Mouse (Mus musculus) adrenal gland, adult 18-20 months (tissue): Measurements from ENCODE around the gene Cend1. TPM values are rescaled to one million over a fixed set of nuclear protein-coding genes. Genes with fewer than 3 reads are reported as not detected.

Source experiments
- DNase-seq, 2 experiments: peaks; one replicate each; pipeline ENCODE4 v3.0.0; 2021 to 2022; ENCODE audit warnings: low spot score in 2 of 2
- total RNA-seq, 2 experiments: library from RNA; stranded (reverse); gene quantifications; 1 replicate in 1 of 2; 2 replicates in 1 of 2; pipeline ENCODE4 v1.2.3; 2021

Gene Cend1
- total RNA-seq, 2 experiments from 2014 or later, result 1.7 to 2.4 TPM

DNA sequence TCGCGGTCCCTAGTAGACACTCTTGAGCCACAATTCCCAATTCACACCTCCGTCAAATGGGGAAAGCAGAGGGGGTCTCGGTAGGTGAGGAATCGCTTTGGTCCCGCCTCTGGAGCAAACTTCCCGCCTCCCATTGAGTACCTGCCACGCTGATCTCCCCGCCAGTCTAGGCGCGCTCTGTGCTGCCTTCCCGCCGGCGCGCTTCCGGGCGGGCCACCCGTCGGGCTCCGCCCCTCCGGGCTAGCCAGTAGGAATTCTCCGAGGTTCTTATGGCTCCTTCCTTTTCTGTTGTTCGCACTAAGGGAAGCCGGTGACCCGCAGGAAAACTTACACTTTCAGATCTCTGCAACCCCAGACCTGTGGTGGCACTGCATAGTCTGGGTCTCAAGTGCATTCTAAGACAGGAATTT is 14.5 kb upstream of the Cend1 start, which contains the start of gene Pidd1:
Gene Pidd1, minus strand, starts transcription at position 198 of the 410 bp plus-strand sequence.
- DNase-seq, result peak; percentile 45 to 62

DNA sequence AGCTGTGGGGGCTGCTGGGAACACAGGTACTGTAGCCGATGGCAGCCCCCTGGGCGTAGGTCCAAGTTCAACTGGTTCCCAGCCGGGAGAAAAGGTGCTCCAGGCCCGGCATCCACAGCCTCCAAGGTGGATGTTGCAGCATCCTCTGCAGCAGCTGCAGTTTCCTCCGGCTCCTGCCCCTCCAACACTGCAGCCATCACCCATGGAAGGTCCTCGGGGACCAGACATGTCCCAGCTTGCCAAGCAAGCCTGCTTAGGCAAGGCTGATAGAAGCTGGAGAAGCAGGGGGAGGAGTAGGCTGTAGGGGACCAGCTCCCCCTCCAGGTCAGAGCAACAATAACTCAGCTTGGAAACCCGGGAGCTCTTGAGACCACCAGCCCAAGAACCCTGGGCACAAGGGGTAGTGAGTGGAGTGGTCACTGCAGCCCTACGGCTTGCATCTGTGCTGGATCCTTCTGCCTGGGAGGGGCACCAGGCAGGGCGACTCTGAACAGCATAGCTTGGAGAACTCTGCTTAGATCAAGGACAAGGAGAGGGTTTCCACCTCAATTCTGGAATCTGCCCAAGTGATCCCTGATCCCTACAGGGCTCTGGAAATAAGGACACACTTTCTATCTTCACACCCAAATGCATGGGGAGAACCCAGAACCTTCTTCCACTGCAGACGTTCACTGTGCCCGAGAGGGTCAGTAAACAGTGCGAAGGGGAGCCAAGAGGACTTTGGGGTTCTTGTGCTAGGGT is 14.0 kb upstream of the Cend1 start:
- no peak for DNase-seq

DNA sequence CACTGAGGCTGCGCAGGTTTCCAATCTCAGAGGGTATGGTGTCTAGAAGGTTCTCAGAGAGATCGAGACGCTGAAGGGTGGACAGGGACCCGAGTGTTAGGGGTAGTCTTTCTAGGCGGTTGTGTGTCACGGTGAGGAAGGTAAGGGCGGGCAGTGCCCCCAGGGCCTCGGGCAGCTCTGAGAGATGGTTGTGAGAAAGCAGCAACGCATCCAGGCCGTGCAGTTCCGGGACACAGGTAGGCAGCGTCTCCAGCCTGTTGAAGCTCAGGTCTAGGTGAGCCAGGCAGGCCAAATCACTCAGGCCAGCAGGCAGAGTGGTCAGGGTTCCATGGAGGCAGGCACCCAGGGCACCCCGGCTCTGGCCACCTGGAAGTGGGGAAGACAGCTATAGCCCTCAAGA is 12.9 kb upstream of the Cend1 start:
- DNase-seq, result no peak

DNA sequence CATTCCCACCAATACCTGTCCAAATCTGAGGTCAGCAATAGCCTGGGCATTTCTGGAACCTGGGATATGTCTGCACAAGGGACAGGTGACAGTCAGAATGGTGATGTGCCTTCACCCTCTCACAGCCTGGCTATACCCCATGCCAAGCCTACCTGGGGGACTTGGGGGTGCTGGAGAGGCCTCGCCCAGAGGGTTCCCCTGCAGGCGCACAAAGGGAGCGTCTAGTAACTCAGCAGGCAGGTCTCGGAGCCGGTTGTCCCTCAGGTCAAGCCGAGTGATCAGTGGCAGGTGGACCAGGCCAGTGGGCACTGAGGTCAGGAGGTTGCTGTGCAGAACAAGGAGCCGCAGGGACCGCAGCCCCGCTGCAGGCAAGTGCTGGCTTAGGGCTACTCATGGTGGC is 12.2 kb upstream of the Cend1 start:
- no peak for DNase-seq

DNA sequence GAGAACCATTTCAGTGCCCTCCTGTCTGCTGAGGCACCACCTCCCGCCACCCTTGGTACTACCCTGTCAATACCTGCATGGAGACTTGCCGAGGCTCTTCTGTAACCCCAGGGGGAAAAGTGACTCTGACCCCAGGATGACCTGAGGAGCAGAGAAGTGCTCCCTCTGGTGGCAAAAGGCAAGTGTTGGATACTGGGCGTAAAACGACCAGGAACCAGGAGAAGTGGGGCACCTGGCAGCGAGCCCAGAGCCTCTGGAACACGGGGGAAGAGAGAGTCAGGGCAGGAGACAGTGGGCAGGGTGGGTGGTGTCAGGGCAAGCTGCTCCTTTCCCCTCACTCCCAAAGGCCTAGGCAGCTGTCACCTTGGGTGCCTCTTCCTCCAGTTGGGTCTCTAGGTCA is 11.3 kb upstream of the Cend1 start:
- DNase-seq, result no peak

DNA sequence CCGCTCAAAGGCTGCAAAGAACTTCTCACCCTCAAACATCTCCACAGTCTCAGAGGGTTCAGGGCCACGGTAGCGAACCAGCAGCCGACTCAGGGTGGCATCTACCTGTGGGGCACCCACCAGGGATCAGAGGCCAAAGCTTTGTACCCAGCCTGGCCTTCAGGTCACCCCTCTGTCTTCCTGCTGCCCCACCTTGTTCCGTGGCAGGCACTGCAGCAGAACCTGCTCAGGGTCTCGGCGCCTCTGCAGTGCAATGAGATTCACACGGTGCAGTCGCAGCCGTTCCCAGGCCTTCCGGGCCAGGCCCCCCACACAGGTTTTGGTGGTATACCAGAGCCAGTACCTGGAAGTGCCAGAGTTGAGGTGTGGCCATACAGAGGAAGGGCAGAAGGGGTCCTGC is 10.5 kb upstream of the Cend1 start:
- no peak for DNase-seq

DNA sequence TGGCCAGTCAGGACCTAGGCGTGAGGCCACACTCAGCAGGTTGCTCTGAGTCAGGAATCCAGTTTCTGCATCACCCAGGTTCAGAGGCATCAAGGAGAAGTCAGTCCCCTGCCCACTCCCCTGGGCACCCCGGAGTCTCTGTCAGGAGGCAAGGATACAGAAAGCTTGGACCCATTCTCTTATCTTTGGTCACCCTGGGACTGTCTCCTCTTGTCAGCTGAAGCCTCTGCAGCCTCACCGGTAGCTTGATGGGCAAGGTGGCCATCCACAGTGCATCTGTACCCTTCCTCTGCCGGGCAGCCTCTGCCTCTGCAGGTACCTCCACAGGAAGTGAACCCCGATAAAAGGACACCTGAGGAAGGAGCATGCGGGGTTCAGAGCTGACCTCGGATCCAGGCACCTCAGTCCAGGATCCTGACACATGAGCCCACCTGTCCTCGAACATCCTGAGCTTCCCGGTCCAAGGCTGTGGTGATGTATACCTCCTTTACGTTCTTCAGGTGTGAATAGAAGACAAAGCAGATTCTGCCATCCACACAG is 9.9 kb upstream of the Cend1 start:
- no peak for DNase-seq

DNA sequence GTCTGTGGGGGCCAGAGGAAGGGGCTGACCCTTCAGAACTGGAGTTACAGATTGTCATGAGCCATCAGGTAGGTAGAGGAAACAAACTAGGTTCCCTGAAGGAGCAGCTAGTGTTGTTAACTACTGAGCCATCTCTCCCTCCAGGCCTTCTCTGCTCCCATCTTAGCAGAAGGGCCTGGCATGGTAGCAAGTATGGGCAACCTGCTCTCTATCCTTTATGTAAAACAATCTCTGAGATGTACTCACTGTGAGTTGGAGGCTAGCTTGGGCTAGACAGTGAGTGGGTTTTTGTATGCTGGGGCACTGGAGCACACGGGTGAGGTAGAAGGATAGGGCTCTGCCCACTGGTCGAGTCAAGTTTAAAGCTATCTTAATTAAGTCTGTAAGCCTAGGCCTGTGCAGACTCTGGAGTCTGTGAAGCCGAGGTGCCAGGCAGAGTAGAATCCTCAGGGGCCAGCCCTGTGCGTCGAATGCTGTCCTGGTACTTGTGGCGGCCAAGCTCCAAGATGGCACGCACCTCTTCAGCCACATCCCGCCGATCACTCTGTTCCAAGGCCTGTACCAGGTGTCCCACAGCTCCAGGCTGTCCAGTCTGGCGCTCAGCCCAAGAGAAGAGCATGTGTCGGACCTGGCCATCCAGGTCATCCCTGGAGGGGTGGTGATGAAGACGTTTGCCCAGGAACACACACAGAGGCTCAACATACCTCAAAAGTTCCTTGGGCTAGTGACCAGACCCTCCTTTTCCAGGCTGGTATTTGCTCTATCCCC is 9.1 kb upstream of the Cend1 start:
- DNase-seq, result no peak

DNA sequence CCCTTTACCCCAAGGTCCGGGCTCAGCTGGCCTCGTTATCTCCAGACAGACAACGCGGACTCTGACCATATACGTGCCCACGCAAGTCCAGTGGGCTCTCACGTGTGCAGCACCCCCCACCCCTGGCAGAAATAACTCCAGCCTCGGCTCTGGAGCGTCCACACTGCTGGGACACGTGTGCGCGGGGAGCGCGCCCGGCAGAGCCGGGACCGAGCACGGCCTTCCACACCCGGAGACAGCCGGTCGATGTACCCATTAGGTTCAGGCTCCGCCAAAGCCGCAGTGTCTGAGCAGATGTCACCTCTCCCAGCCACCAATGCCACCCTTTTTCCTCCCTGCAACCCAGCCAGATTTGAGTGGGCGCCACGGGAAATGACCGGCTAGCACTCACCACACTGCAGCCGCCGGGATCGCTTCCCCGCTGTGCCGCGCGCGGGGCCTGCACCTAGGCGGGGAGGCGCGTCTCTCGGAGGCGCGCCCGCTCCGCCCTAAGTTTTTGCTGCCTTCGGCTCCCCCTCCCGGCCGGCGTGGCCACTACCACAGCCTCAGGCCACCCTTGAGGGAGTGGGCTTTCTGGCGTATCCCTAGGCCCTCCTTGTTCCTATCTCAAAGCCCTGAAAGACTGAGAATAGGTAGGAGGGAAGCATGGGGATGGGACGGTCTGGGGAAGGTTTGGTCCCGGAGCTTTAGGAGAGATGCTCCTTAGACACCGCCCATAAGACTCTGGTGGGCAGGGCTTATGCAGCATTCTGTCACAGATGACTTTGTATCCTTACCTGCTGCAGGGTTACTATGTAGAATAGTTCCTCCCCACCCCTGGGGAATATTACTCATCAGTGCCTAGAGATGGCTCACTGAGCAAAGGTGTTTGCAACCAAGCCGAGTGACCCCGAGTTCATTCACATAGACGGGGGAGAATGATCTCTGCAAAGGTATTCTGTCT is 8.2 kb upstream of the Cend1 start, which contains the start of gene Slc25a22:
Gene Slc25a22, minus strand, starts transcription at position 715 of the 943 bp plus-strand sequence.
- peak; percentile 82 to 85 for DNase-seq

DNA sequence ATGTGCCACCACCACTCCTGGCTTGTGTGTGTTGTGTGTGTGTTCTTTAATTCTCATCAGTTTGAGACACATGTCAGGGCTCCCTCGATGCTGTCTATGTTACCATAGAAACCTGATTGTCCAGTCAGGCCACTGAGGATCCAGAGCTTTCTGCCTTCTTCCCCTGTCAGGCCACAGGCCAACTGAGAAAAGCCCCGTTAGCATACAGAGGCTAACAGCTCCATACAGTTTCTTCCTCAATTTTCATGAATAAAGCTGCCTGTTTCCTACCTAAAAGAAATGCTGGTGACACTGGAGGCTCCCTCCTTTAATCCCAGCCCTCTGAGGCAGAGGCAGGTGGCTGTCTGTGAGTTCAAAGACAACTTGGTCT is 7.2 kb upstream of the Cend1 start:
- no peak for DNase-seq

DNA sequence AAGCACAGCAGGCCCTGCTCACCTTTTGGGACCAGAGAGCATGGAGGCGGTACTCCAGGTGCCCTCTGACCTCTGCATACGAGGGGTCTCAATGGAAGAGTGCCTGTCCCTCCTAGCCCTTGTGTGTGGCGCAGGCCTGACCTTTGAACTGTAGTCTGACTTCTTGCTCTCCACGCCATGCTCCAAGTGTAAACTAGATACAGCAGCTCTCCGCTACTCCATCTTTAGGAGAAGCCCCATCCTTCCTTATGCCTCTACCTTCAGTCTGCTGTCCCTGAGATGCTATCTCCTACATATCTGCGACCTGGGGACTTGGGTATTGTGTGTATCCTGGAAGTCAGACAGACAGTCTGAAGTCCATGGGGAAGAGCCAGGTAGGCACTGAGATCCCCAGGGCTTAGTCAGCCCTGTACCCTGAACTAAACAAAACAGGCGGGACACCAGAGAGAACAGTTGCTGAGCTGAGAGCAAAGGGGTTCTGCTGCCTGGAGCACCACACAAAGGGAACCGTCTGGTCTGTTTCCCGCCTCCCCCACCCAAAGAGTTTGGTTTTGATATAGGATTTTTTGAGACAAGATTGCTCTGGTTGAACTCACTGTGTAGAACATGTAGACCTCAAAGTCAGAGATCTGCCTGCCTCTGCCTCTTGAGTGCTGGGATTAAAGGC is 6.7 kb upstream of the Cend1 start:
- DNase-seq, result no peak

DNA sequence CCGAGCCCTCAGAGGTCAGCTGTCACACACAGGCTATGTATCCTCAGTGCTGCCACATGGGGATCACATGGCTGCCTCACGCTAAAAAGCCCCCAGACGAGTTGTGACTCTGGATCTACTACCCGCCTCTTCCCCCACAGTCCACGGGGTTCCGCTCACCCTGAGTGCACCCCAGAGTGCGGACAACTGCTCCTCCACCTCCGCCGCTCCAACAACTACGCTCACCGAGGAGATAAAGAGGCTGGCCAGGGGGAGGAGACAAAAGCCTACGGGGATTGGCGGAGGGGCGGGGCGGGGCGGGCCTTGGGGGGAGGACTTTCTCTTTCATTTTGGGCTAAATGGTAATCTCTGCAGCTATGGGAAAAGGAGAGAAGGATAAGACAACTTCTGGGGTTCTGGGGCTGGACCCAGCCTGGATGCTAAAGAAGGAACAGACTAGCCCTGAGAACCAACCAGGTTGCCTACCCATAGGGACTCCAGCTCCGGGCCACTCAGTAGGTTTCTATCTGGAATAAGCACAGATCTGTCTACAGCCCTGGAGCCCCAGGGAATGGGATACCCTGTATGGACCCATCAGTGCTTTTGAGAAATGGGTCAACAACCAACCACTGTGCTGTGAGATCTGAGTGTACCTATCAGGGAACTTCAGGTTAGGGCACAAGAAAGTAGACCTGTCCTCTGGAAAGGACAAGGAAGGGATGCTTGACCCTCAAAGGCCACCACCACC is 6.0 kb upstream of the Cend1 start:
- DNase-seq, result peak; percentile 69 to 71

DNA sequence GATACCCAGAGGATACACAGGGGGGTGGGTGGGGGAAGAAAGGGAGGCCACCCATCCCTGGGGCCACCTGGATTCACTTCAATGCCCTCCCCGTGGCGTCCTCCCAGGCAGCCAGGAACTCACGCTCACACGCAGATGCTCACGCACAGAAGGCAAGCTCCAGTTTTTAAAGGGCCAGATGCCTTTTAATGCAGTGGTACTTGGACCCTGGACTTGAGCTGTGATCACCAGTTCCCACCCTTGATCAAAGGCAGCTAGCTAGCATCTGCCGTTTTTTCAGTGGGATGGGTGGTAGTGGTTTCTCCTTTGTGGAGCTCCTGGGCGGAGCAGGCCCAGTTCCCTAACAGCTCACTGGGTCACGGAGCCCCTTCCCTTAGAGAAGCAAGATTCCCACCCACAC is 5.2 kb upstream of the Cend1 start:
- DNase-seq, result no peak

DNA sequence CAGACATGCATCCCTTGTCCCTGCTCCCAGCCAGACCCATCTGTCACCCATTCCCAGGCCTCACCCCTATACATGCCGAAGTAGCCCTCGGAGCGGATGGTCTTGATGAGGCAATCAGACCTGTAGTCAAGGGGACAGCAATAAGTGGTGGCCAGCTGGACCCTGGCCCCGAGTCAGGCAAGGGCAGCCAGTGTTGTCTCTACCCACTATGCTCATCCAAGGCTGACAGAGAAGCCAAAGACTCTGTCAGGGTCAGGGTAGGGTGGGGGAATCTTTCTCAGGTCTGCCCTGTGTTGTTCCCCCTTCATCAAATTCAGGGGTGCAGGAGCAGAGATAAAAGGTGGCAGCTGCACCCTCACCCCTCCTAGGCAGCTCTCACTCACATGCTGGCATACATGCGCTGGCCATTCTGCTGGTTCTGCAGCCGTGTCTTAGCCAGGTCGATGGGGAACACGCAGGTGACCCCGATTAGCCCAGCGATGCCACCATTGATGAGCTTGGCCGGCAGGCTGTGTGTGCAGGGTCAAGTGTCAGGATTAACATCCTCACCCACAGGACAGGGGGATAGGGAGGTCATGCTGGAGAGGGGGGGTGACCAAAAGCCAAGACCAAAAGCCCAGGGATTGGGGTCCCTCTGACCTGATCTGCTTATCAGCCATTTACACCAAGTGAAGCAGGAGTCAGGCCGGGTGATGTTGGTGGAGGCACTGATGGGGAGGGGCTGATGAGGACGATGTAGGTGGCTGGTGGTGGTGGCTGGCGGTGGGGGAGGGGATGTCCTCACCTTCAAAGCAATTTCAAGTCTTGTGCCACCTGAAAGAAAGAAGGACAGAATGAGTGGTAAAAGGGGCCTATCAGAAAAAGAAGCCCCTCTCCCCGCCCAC is 4.5 kb upstream of the Cend1 start:
- DNase-seq, result no peak

DNA sequence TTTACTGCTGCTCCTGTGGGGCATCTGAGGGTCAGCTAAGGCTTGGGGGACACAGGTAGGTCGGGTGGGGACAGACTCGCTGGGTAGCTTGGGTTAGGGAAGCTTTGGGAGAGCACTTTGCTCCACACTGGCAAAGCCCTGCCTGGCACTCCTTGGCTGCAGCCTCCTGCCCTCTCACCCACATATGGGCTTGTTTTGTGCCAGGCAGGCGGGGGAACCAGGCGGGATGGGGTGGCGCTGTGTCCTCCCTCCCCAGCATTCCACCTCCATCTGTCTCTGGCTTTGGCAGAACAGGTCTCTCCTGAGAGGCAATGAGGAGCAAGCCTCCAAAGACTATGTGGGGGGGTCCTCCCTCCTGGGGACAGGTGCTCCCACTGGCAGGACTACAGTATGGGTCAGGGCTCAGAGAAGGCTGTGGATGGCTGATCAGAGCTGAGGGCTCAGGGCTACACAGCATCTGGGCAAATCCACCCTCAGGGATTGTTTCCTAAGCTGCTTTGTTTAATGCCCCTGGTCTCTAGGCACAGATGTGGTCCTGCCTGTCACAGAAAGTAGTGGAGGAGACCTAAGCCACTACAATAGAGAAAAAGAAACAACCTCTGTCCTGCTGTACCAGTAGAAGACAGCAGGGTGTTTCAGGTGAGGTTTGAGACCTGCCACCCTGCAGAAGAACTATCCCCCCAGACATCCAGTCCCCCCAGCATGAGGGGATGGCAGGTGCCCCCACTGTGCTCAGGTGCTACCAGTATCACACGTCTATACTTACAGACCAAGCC is 3.6 kb upstream of the Cend1 start:
- DNase-seq, result peak in 1 of 2 experiments; percentile 66

DNA sequence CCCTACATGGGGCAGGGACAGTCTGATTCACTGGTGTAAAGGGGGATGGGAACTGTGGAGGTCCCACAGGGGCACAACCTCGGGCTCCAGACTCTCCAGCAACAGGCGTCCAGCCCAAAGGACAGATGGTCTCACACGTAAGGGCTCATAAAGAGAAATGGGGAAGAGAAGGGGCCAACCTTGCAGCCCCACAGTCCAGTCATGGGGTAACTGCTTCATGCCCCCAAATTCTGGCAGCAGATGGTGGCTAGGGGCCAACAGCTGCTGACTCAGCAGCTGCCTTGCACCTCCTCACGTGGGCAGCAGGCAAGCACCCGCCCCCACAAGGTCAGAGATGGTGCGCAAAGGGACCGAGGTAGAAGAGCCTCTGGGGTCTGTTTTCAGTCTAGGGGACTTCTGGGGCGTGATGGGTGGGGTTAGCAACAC is 2.9 kb upstream of the Cend1 start:
- DNase-seq, result peak; percentile 66 to 74

DNA sequence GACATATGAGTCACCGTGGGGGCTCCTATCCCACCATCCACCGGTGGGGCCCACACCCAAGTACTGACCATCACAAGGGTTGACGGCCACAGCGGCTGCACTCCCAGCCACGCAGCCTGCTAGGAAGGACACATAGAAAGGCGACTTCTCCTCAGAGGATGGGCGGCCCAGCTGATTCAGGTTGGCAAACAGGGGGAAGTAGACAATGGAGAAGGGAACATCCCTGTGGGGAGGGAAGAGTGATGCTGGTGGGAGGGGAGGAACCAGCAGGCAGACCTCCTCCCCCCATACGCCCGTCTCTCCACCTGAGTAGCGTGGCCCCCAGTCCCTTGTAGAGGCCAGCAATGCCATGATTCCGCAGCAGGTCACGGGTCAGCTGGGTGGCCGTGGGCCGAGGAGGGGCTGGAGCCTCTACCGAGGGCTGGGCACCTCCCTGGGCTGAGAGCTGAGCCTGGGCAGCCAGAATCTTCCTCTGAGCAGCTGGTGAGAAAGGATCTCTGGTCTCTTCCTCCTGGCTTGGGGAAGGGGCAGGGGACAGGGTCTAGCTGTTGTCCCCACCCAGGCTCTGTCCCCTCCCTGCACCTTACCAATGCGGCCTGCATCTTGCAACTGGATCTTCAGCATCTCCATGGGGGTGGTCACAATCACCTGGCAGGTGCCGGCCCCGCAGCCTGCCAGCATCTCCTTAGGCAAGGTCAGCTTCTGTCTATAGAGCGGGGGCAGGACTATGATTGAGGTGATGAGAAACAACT is 2.3 kb upstream of the Cend1 start:
- DNase-seq, result no peak
